Mouse (Mus musculus): ENCODE measurements at regions not wholly inside any gene's neighbourhood (a gene's known extent, or its start where the extent isn't known, plus 50 kb on each side); places are given as distances from the start of the nearest gene placed in this dataset.
"Not testable (repeated sequence)": the region's sequence is repeated elsewhere in the genome, so short reads cannot be mapped to it uniquely, and the experiment has no call there.

DNA sequence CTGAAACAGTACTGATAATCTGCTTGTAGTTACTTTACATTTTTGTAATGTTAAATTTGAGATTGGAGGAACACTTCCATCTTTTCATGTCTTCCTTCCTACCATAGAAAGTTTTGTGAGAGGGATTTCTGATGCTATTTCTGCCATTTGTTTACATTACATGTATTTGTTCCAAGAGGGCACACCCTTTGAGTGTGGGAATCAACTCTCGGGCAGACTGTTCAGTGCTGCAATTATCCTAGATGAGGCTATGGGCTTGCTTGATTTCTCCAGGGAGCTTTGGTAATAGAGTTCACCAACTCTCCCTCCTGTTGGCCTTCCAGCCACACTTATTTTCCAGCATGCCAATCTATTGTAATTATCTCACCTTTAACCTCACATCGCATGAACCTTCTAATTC is 52.4 kb downstream of the Gm13691 start:
- no peak for DNase-seq (ENCODE audit: low spot score in 2 of 2)

DNA sequence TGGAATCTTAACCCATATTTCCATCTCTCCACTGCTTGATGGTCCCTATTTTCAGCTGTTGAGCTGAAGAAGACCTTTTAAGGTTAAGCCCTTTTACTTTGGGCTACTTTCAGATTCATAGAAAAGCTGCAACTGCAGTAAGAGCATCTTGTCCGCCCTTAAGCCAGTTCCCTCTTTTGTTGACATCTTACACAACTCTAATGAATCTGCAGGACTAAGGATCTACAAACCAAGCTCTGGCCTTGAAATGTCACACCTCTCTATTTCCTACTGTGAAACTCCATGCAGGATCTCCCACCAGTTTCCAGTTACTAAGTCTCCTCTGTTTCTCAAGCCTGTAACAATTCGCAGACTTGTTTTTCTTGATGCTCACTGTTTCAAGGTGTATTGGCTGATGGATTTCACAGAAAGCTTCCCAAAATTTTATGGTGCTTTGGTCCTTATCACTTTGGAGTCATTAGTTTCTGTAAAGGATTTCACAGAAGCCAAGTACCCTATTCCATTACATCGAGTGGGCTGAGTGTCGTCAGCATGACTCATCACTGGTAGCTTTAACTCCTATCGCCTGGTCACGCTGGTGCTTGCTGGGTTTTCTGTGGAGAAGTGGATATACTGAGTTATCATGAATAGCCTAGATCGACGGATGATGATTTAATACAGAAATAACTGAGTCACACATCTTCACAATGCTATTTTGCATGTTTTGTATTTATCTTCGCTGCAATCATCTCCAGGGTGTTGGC is 58.2 kb downstream of the Gm13691 start:
- no peak for DNase-seq (ENCODE audit: low spot score in 2 of 2)

DNA sequence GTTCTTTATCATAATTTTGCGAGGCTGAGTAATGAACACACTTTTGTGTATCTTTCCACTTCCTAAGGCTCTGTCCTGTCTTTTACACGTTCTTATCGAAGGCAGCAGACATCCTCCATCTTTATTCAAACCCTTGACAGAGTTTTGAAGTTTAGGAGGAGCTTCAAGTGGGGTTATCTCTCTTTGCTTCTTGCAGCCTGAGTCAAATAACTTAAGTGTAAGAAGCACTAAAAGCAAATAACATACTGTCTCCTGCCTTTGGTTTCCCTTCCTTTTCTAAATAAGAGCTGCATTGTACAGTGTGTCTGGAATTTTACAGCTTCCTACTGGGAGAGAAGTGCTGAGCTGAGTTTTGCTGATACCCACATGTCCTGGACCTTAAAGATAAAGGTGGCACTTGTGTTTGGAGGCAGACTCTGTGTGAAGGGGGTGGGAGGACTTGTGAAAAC is 61.6 kb downstream of the Gm13691 start:
- no peak for DNase-seq (ENCODE audit: low spot score in 2 of 2)

DNA sequence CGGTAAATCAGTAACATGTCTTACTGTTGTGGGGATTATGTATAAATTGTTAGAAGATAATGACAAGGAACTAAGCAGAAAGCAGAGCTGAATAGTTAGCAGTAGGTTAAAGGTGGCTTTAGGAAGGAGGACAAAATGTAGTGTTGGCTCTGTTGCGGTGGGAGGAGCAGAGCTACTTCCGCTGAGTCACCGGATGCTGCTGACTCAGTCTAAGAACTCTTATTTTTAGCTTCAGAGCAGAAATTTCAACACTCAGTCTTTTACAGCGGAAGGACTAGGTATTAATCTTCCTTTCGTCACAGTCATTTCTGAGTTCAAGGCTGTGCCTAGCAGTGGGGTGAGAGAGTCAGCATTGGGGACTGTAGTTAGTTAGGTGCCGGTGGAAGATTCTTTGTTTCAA is 68.9 kb downstream of the Gm13691 start:
- DNase-seq (ENCODE audit: low spot score in 2 of 2): no peak

DNA sequence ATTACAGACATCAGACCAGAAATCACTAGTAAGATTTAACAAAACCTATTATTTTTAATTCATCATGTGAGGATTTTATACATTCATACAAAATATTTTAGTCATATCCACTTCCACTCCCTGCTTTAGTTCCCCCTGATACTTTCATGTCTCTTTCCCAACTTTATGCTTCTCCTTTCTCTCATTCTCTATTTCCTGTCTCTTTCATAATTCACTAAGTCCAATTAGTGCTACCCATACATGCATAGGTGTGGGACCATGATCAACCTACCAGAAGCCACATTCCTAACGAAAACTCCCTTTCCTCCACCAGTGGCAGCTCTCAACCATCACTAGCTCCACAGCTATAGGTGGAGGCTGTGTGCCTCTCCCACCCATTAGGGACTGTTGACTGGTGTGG is 70.9 kb downstream of the Gm13691 start:
- no peak for DNase-seq (ENCODE audit: low spot score in 2 of 2)

DNA sequence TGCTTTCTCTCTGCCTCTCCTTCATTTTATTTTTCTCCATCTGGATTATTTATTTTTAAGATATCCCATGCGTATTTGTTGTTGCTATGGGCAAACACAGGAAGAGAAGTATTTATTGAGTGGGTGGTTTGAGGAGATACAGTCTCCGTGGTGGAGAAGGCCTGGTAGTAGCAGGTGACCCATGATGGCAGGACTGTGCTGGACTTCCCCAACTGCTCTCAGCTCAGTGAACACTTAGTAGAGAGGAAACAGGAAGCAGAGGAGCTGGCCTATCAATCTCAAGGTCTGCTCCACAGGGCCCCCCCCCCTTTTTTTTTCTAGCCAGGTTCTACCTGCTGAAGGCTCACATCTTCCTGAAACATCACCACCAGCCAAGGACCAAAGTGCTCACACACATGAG is 74.0 kb downstream of the Gm13691 start:
- DNase-seq (ENCODE audit: low spot score in 2 of 2): no peak

DNA sequence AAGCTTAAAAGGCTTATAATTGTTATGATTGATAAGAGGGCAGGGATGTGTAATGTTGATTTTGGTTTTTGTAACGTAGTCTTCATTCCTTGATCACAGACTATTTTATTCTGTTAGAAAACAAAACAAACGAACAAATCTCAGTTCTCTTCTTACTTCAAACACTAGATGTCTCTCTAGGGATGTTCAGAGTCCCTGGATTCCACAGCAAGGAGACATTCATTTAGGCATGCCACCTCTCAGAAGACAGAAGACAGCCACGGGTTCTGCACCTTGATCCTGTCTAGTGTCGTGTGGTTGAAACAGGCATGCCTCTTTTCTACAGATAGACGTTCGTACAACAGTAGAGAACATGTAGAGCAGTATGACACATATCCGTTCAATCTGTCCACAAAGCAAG is 74.7 kb downstream of the Gm13691 start:
- no peak for DNase-seq (ENCODE audit: low spot score in 2 of 2)

DNA sequence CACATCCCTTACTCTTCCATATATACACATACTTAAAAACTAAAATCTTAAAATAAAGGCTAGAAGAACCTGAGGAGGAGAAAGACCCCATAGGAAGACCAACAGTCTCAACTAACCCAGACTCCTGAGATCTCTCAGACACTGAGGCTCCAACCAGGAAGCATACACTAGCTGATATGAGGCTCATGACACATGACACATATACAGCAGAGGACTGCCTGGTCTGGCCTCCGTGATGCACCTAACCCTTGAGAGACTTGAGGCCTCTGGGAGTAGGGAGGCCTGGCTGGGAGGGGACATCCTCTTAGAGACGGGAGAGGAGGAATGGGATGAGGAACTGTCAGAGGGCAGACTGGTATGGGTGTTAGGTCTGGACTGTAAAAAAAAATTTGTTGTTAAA is 75.4 kb downstream of the Gm13691 start:
- no peak for DNase-seq (ENCODE audit: low spot score in 2 of 2)

DNA sequence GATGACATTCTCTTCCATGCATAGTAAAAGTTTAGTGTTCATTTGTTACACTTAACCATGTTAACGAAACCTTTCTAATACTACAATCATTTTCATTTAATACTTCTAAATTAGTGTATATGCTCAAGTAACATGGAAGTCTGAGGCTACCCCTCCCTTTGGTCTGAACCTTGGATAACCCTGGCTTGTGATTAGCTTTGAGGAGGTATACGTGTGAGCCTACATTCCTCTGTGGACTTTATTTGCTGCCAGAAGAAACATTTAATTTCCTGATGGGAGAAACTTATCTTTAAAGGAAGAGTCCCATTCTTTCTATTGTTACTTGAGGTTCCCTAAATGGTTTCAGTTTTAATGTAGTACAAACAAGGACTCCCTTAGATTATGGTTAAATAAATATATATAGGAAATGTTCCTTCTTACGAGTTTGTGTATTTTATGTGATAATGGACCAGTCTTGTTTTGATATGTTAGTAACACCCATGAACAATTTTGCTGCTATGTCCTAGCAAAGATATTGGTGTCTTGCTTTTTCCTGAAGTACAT is 75.9 kb downstream of the Gm13691 start:
- DNase-seq (ENCODE audit: low spot score in 2 of 2): no peak

DNA sequence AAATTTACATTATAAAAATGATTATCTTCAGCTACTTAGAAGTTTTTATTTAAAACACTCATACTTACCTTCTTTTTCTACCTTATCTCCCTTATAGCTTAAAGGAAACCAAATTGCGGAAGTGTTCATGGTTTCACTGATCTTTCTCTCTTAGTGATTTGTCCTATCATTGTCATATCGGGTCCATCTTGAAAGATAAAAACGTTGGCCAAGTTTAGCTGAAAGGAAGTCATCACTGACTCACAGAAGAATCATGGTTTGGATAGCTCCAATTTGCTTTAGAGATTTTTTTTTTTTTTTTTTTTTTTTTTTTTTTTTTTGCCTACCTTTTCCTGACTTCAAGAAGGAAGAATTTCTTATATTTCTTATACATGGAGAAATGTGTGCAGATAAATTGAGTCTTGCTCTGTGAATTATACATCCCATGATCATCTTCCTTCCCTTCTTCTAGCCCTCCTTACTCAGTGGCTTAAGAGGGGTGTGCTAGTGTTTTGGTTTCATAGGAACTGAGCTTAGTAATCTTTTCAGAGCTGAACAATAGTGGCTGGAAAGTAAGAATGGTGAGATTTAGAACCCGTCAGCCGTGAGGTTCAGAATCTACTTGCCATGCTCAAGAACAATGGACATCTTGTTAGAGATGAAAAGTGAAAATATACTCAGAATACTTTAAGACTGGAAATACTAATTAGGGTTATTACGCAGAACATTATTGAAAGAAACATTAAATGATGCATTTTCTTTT is 76.6 kb downstream of the Gm13691 start:
- DNase-seq (ENCODE audit: low spot score in 2 of 2): no peak

DNA sequence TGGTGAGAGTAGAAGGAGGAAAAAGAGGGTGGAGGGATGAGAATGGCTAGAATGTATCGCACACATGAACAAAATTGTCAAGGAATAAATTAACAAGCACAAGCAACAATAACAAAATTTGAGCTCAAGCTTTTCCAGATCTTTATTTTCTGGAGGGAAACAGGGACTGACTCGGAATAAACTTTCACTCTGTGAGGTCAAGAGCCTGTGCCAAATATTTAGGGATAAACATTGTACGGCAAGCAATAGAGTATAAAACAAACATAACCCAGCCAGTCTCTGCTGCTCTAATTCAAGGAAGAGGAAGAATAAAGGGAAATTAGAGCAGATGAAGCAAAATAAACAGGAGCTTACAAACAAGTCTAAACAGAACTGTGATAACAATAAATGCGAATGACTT is 78.3 kb downstream of the Gm13691 start:
- no peak for DNase-seq (ENCODE audit: low spot score in 2 of 2)

DNA sequence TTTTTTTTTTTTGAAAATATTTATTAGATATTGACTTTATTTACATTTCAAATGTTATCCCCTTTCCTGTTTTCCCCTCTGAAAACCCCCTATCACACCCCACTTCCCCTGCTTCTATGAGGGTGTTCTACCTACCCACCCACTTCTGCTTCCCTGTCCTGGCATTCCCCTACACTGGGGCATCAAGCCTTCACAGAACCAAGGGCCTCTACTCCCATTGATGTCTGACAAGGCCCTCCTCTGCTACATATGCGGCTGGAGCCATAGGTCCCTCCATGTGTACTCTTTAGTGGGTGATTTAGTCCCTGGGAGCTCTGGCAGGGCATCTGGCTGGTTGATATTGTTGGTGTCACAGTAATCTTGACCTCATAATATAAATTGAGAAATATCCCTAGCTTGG is 79.1 kb downstream of the Gm13691 start:
- not testable (repeated sequence) for DNase-seq (ENCODE audit: low spot score in 2 of 2)

DNA sequence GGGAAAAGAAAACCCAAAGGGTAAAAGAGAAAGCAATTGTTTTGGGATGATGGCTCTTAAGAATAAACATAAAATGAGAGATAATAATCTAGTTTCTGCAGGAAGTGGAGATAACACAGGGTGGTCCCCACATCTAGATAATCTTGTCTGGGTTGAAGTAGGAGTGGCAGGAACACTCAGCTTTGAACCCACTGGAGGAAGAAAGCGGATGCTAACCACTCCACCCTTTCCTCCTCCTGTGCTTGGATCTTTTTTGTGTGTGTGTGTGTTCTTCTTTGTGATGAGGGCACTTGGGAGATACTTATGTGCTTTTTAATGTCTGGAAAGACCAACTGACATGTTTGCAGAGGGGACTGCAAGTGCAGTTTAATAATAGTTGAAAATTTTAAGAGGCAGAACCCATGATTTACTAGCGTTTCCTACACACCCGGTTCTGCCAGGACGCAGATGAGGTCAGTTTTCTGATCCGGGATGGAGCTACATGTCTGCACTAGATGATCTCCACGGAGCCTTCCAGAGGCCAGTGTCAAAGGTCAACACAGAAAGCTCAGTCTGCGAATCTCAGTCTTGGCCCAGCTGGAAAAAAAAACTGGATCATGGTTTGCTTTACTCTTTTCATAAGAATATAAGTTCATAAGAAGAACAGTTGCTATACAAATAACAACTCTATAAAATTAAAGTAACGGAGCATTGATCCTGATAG is 82.7 kb downstream of the Gm13691 start:
- no peak for DNase-seq (ENCODE audit: low spot score in 2 of 2)

DNA sequence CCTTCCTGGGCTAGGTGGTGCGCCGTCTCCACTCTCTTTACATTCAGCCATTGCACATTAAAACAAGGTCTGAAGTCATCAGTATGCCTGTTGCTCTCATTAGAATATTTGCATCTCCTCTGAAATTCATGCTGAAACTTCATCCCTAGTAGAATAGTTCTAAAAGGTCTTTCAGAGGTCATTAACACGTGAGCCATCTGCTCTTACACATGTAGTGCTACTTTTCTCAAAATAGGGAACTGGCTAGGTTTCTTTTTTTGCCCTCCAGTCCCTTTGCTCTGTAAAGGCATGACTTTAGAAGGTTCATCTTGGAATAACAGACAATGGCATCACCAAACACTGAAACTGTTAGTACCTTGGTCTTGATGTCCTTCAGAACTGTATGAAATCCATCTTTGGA is 85.6 kb downstream of the Gm13691 start:
- DNase-seq (ENCODE audit: low spot score in 2 of 2): no peak

DNA sequence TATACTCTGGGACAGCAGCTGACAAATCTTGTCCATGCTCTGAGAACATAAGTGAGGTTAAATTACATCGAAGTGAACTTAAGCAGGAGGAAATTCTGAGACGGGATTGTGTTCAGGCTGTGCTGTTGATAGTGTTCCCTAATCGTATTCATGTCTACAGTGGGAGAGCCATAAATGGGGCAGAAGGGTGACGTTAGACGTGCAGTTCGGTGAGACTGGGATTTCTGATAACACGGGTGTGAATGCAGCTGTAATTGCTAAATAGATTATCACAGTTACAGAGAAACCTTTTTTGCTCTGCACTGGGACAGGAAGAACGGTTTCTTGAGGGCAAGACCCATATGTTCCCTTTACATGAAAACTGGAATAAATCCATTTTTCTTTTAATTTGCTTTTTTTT is 88.9 kb downstream of the Gm13691 start:
- DNase-seq (ENCODE audit: low spot score in 2 of 2): no peak

DNA sequence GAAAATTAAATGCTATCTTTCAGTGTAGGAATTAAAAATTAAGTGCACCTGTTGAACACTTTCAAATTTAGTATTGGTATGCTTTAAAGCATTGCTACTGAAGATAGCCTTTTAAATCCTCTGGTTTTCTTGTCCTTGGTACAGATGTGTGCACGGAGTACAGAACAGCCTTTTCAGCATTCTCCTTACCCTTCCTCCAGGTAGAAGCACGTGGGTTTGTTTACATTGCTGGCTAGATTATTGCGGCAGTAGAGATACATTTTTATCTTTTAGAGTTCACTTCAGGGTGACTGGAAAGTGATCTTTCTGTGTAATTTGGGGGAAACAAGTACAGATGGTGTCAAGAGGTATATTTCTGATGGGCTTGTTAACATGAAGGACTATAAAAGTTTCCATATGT is 89.9 kb downstream of the Gm13691 start:
- no peak for DNase-seq (ENCODE audit: low spot score in 2 of 2)

DNA sequence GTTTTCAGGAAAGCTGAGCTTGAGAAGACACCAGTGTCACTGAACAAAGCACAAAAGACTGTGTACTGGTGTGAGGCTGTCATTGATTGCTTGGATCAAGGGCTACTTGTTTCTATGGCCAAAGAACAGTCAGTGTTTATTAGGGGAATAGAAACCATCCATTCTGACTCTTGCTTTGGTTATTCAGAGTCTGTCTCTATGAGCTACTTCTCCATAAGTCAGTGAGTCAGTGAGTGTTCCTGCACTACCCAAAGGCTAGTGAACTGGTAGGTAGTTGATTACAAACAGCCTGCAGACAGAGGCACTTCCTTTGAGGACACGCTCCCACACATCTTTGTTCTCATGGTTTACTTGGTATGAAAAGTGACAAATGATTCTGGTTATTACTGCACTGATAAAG is 104.4 kb downstream of the Gm13691 start:
- DNase-seq (ENCODE audit: low spot score in 2 of 2): no peak

DNA sequence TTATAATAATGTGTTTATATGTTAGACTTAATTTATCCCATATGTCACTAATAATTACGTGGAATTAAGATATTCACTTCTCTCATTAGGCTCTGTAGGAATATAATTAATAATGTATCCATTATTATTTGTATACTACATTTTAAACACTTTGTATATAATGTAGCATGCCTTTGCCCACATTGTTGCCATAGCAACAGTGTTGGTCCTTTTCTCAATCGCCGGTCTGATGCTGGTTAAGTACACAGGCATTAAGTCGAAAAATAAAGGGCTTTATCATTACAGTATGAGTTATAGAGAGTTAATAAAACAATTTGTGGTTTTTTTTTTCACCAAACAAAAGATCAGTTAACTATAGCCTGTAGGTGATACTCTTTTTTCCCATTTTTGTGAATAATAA is 108.4 kb downstream of the Gm13691 start:
- no peak for DNase-seq (ENCODE audit: low spot score in 2 of 2)

DNA sequence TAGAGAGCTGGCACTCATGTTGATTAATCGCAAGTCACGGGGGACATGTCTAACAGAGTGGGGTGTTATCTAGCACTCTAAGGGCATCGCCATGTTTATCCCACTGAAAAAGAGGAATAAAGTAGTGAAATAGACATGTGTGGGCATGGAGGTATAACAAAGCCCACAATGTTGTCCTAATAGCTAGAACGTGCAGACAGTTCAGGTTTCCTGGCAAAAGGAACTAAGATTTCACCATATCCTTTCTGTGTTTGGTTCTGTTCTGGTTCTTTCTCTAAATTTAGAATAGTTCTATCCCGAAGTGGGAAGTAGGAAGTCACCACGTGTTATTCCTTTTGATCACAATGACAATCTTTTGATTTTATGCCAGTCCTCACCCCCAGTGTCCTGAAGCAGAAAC is 123.2 kb downstream of the Gm13691 start:
- DNase-seq (ENCODE audit: low spot score in 2 of 2): no peak

DNA sequence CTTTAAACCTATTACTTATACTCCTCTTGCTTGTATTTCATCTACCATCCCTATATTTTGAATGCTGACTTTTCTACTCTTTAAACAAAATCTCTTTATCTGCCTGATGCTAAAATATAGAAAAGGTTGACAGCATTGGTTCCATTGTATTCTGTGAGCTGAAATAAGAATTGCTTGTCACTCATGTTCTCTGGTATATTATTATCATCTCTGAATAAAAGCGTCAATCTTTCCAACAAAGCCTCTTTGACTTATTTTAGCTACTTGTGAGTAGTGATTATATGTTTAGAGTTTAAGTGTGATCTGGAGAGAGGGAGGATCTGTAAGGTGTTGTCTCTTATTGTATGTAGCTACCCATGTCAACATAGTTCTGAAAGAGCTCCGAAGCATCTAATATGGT is 129.5 kb downstream of the Gm13691 start:
- no peak for DNase-seq (ENCODE audit: low spot score in 2 of 2)

DNA sequence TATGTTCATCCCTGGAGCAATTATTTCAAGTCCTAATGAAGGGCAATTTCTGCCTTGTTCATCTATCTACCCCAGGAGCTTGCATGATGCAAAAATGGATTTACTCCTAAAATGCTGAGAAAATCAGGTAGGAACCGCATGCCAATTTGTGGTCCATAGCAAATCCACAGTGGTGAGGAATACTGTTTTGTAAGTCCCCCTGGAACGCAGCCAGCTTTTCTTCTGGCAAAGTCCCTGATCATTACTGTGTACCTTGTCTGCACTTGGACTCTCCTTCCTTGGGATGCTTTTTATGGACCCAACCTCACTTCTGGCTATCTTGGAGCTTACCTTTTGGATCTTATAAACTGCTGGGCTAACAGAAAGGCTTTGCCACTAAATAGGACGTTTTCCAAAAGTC is 137.2 kb downstream of the Gm13691 start:
- no peak for DNase-seq (ENCODE audit: low spot score in 2 of 2)

DNA sequence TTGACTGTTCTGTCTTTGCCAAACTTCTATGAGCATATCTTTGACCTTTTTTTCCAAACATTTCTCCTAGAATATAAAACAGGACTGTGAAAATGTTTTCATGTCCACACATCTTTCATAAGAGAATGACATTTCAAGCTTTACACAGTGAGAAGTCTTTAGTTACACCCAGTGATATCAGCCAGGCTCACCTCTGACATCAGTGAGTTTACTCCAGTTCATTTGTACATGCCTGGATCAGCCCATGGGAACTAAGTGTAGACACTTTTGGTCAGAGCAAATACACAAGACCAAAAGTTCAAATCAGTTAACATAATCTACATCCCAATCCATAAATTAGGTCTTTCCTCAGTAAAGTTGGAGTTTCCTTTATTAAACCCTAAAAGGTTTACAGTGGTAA is 171.4 kb downstream of the Gm13691 start:
- no peak for DNase-seq (ENCODE audit: low spot score in 2 of 2)

DNA sequence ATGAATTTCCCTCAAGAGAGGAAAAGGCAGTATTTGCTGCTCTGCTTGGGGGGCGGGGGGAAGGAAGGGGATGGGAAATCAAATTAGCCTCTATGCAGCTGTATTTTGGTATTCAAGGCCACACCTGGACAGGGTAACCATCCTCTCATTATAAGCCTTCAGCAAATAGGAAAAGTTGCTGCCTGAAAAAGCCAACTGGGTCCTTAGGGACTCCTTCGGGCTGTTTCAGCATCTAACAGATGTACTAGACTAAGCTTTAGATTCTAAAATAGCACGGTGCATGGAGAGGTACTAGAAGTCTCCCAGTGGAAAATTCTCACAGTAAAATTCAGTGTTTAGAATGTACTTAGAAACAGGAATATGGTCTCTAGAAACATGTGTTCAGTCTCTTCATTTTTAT is 183.1 kb downstream of the Gm13691 start:
- no peak for DNase-seq (ENCODE audit: low spot score in 2 of 2)

Data from frontal cortex, postnatal 10 days (tissue).